Mouse (Mus musculus): ENCODE measurements around the gene Orc3.

Gene Orc3

GRCm38 (mm10) chr4:34614630-34615094, at the start of gene Orc3, which contains the start of gene Rars2:
Orc3 (minus strand) TSS chr4:34614944.
Rars2 (plus strand) TSS chr4:34614957.
- peak; percentile 95 for DNase-seq

DNA sequence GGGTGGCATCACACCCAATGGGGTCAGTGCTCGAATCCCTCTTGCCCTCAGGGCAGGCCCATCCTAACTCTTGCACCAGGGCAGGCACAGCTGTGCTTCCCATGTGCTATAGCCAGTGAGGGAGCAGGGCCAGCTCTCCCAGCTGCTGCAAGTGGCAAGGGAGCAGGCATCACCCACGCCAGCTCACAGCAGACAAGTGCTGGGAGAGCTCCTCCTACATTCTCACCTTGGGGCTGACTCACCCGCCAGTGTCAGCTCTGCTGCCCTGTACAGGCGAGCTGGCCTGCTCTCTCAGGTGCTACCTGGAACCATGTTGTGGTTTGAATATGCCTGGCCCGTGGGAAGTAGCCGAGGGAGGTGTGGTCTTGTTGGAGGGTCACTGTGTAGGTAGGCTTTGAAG, 47.2 kb upstream of the Orc3 start:
- peak; percentile 73 for DNase-seq

DNA sequence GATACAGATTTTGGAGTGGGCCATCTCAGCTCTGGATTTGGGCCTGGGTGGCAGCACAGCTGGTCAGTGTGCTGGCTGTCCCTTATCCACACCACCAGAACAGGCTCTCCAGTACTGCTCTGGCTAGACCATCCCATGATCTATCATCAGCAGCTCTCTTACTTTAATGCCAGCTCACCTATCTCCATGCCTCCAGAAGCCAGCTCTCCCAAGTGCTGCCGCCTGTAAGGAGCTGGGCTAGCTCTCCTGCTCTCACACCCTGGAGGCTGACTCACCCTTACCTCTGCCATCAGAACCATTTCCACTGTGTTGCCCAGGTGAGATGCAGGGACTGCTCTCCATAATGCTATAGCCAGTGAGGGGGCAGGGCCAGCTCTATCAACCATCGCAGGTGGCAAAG, 46.8 kb upstream of the Orc3 start:
- peak; percentile 14 for DNase-seq

DNA sequence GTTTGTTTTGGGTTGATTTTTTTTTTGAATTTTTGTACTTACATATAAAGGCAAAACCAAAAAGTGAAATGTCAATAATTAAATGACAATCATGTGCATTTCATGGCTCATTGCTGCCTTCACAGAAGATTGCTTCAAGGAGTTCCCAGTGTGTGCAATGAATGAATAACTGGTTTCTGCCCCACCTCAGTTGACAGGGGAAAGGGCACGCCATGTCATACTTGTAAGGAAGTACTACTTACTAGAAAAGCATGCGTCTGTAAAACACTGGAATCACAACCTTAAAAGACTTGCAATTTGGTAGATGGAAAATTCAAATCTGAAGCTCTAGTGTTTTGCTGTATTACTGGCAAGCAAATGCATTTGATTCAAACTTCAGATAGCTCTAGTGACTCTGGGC, 44.3 kb upstream of the Orc3 start:
- DNase-seq: no peak

DNA sequence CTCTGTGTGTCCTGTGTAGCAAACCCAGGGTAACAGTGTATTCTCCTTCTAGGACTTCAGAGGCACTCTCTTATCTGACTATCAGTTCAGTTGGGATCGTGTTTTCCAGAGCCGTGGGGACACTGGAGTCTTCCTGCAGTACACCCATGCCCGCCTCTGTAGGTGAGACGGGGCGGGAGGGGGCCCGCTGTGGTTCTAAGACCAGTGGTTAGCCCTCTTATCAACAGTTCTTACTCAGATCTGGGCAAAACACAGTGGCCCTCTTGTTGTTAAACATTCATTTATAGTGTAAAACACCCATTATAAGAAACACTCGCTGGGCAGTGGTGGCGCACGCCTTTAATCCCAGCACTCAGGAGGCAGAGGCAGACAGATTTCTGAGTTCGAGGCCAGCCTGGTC, 41.4 kb upstream of the Orc3 start:
- DNase-seq: no peak

DNA sequence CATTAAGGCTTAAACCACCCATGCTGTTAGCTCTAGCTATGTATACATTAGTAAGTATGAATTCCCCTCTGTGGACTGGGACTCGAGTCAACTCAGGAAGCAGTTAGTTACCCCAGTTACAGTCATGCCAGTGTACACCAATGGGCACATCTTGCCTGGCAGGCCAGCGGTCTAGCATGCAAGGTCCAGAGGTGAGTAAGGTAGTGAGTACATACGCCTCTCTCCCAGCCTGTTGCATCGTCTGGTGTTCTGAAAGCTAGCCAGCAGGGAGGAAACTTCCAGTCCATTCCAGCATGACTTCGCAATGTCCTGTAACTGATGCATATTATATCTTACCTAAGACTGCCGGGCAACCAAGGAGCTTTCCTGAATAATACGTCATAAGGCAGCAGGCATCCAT, 38.4 kb upstream of the Orc3 start:
- DNase-seq: no peak

DNA sequence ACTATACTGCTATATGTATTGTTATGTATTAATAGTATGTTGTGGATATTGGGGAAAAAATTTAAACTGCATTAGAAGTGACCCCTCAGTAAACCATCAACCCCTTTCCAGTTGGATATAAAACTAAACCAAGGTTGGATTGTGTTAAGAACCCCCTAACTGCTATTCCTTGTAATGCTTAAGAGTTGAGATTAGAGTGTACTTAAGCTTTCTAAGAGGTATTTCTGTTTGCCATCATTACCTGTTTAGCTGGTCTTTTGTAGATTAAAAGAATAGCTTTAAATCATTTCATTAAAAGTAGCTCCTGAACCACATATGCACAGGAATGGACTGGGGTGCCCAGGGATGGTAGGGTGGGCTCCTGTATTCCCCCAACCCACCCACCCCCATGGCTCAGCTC, 30.0 kb upstream of the Orc3 start:
- DNase-seq: no peak

GRCm38 (mm10) chr4:34640731-34641130, 26.0 kb upstream of the Orc3 start:
- DNase-seq: no peak

- DNase-seq: no peak
These were observed 25.1 kb upstream of the Orc3 start for GRCm38 (mm10) chr4:34639745-34640364.

DNA sequence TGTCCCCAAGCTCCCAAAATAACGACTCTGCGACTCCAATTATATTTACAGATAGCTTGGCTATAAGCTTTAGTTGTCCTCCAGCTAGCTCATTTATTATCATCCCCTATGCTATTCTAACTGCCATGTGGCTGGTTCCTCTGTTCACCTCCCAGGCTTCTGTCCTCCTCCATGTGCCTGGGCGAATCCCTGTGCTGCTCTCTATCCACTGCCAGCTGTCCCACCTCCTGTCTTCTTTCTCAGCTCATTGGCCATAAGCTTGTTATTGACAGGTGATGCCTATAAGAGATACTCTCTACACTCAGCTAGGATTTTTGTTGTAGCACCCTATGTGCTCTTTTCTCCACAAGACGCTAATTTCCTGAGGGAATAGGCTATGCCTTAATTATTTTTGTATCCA, 23.1 kb upstream of the Orc3 start:
- no peak for DNase-seq

- DNase-seq: no peak
These were observed 22.6 kb upstream of the Orc3 start for GRCm38 (mm10) chr4:34637386-34637785.

DNA sequence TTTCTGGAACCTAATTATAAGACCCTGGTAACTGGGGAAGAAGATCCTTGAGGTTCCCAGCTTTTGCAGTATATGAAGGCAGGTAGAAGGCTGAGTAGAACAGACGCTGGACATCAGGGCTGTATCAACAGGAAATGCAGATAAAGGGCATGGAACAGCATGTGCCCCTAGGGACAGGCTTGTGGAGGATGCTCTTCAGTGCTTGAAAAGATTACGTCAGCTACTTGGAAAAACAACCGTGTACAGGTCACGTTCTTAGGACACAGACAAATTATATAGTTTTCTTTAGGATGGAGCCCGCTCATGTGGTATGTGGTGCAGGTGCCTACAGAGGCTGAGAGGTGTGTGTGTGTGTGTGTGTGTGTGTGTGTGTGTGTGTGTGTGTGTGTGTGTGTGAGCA, 21.3 kb upstream of the Orc3 start:
- DNase-seq: no peak

DNA sequence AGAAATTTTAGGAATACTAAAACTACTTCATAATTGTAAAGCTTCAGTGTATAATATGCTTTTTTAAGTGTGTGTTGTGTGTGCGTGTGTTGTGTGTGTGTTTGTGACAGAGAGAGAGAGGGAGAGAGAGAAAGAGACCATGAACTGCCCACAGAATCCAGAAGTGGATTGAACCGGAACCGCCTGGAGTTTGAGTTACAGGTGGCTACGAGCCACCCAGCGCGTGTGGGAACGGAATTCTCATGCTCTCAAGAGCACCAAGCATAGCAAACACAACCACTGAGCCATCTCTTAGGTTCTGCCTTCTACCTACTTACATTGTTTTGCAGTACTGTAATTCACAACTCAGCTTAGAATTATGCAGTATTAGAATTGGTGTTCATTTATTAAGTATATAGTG, 19.4 kb upstream of the Orc3 start:
- no peak for DNase-seq

- DNase-seq: no peak
These were observed 15.2 kb upstream of the Orc3 start for GRCm38 (mm10) chr4:34629956-34630355.

DNA sequence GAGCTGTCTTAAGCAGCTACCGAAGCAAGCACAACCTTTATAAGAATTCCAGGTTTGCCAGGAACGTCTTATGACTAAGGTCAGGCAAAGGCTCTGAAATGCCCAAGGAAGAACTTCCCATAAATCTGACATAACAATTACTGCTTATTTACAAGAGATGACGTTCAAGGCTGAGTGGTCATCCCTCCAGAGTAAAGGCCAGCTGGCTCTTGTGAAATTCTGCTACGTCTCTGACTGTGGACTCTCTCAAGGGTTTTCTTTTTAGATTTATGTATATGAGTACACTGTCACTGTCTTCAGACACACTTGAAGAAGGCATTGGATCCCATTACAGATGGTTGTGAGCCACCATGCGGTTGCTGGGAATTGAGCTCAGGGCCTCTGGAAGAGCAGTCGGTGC, 11.7 kb upstream of the Orc3 start:
- no peak for DNase-seq

DNA sequence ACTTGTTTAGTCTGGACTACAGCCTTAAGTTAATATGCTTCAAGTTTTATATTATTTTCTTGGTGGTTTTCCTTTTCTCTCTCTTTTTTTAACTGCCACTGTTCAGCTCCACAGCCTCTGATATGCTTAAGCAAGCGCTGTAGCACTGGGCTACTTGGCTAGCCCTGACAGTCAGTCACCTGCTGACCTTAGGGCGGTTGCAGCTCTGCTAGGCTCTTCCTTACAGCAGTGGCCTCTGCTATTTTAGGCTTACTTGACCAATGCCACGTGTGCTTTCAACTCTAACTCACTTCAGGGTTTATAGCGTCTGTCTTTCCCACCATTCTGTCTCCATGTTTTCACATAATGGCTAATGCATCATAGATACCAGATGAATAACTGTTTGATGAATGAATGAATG, 10.8 kb upstream of the Orc3 start:
- no peak for DNase-seq

- DNase-seq: no peak
These were observed 1.4 kb upstream of the Orc3 start for GRCm38 (mm10) chr4:34616146-34616545.

DNA sequence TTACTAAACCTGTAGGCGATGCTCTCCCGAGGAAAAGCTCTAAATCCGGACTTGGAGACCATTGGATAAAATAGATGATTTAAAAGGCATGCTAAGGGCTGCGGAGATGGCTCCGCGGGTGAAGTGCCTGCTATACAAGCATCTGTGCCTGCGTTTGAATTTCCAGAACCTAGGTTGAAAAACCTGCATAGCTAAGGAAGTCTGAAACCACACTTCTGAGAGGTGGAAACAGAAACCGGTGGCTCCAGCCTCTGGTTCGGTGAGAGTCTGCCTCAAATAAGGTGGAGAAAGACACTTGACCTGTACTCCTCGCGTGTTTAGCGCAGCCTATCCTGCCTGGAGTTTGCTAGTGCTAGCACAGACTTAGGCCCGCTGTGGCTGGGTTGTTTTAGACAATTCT, 559 bp upstream of the Orc3 start:
- peak; percentile 11 for DNase-seq

GRCm38 (mm10) chr4:34613571-34614145, 1.1 kb downstream of the Orc3 start:
- no peak for DNase-seq

DNA sequence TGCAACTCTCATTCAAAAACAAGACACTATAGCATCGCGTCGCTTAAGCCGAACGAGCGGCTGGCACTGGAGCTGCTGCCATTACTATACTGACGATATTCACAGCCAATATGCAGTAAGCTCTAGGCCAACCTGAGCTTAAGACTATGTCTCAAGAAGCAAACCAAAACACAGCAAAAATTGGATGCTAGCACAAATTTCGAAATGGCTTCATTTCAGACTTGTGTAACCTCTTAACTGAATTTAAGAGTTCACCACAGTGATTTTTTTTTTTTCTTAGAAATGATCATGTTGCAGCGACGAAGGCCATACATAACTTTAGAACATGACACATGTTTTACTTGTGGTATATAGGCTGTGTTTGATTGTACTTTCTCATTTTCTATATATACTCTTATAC, 8.1 kb downstream of the Orc3 start:
- DNase-seq: no peak

DNA sequence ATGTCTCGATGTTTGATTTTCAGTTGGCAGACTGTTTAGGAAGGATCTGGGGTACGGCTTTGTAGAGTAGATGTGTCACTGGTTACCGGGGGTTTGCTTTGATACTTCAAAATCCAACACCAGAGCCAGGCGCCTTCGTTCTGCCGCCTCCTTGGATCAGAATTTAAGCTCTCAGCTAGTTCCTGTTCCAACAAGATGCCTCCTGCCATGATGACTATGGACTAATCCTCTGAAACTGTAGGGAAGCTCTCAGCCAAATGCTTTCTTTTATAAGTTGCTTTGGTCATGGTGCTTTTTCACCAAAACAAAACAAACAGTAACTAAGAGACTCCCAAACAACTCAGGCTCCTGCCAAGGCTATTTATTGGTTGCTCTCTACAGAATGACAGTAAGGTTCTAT, 11.6 kb downstream of the Orc3 start:
- no peak for DNase-seq

GRCm38 (mm10) chr4:34584871-34585607, 29.7 kb downstream of the Orc3 start:
- no peak for DNase-seq

DNA sequence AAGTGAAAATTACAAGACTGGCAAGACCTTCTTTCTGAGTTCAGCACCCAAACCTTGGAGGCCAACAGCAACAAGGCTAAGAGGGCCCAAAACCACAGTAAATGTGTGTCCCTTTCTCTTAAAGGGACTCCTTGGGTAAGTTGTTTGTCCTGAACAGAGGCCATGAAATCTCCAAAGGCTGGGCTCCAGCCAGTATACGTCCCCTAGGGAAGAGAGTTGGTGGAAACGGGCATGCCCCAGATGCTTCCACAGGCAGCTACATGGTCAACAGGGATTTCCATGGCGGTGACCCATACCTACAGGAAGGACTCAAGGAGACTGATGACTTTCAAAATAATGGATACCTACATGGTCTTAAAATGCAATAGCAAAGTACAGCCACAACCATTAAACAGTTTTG, 31.3 kb downstream of the Orc3 start:
- DNase-seq: no peak

GRCm38 (mm10) chr4:34582476-34582875, 32.3 kb downstream of the Orc3 start:
- DNase-seq: no peak

All from right cerebral cortex, adult 18-20 months (tissue).